Mouse (Mus musculus) embryonic facial prominence, embryonic 11.5 days (tissue): ENCODE measurements at regions not wholly inside any gene's neighbourhood (a gene's known extent, or its start where the extent isn't known, plus 50 kb on each side); places are given as distances from the start of the nearest gene placed in this dataset.
"Not testable (repeated sequence)": the region's sequence is repeated elsewhere in the genome, so short reads cannot be mapped to it uniquely, and the experiment has no call there.

Experiments used
- ATAC-seq: fragments of 200-750 bp; cut with Nextera tagmentation; replicated peaks from 2 replicates; pipeline ENCODE4 v1.8.0; 2017; ENCODE audit warnings: low read depth; ENCODE audit not compliant: insufficient number of reproducible peaks, low FRiP score, low TSS enrichment
- DNase-seq: peaks from one replicate; pipeline ENCODE4 v3.0.0-alpha.2; 2015; ENCODE audit warnings: low spot score
- H3K27ac ChIP-seq: fragments of 300-500 bp; sonication (generic); replicated peaks from 2 replicates; pipeline ENCODE4 v1.5.1; 2014; ENCODE audit warnings: mild to moderate bottlenecking, low read depth, low read length, control low read depth
- H3K27me3 ChIP-seq: fragments of 300-500 bp; sonication (generic); 2 replicates; pipeline ENCODE4 v1.6.1; 2014; ENCODE audit warnings: mild to moderate bottlenecking, low read length, moderate library complexity, mixed read lengths; ENCODE audit not compliant: control insufficient read depth, insufficient read depth
- H3K36me3 ChIP-seq: fragments of 300-500 bp; sonication (generic); replicated peaks from 2 replicates; pipeline ENCODE4 v1.6.1; 2014; ENCODE audit warnings: low read depth, mild to moderate bottlenecking, low read length, moderate library complexity, mixed read lengths; ENCODE audit not compliant: control insufficient read depth, insufficient read depth
- H3K4me1 ChIP-seq: fragments of 300-500 bp; sonication (generic); 2 replicates; pipeline ENCODE4 v1.6.1; 2014; ENCODE audit warnings: low read length, mixed read lengths; ENCODE audit not compliant: control insufficient read depth, insufficient read depth
- H3K4me2 ChIP-seq: fragments of 300-500 bp; sonication (generic); 2 replicates; pipeline ENCODE4 v1.6.1; 2014; ENCODE audit warnings: low read depth, mild to moderate bottlenecking, control low read depth, low read length, moderate library complexity
- H3K4me3 ChIP-seq: fragments of 300-500 bp; sonication (generic); 2 replicates; pipeline ENCODE4 v1.5.1; 2014; ENCODE audit warnings: low read depth, low read length, control low read depth
- H3K9ac ChIP-seq: fragments of 300-500 bp; sonication (generic); replicated peaks from 2 replicates; pipeline ENCODE4 v1.6.1; 2014; ENCODE audit warnings: mild to moderate bottlenecking, control low read depth, low read length
- H3K9me3 ChIP-seq: fragments of 300-500 bp; sonication (generic); replicated peaks from 2 replicates; pipeline ENCODE4 v1.6.1; 2016; ENCODE audit warnings: mild to moderate bottlenecking, low read length, inconsistent platforms, mixed read lengths; ENCODE audit not compliant: control insufficient read depth
- WGBS: fragments of 180-500 bp; shearing (Covaris S2); extraction: QIAGEN DNeasy Blood & Tissue Kit; methylation state at CpG from one replicate; pipeline ENCODE4 v1.1.7; 2014; 5-methylcytosine and 5-hydroxymethylcytosine counted together

GRCm38 (mm10) chr17:41264512-41265222 lies 329.8 kb upstream of the Cenpq start:
- Histone ChIP-seq H3K27me3 (no peaks in the 10 kb centered on the region), H3K4me1 (no peaks in the 10 kb centered on the region), H3K36me3 (no peaks in the 10 kb centered on the region), H3K4me3 (no peak overlapping the region), H3K4me2 (no peak overlapping the region), H3K9me3 (no peaks in the 10 kb centered on the region), H3K27ac (no peak overlapping the region), H3K9ac (no peak overlapping the region)
- ATAC-seq (no peak), DNase-seq (no peak)
- 60% methylated on average over 4 of the region's 4 CpGs for WGBS

GRCm38 (mm10) chr17:41261495-41261894 lies 326.6 kb upstream of the Cenpq start:
- H3K4me2 ChIP-seq: no peak overlapping the region
- no peak for ATAC-seq
- 77% methylated on average over 1 of the region's 1 CpGs for WGBS

GRCm38 (mm10) chr17:41248406-41248805 lies 313.6 kb upstream of the Cenpq start:
- ATAC-seq: no peak
- H3K27ac ChIP-seq: no peak overlapping the region
- 69% methylated on average over 2 of the region's 2 CpGs for WGBS
- no peaks in the 10 kb centered on the region for H3K36me3 ChIP-seq
- H3K9me3 ChIP-seq: no peaks in the 10 kb centered on the region
- H3K9ac ChIP-seq: no peak overlapping the region
- H3K27me3 ChIP-seq: no peaks in the 10 kb centered on the region
- no peak overlapping the region for H3K4me2 ChIP-seq
- H3K4me3 ChIP-seq: no peak overlapping the region
- no peak for DNase-seq
- H3K4me1 ChIP-seq: no peaks in the 10 kb centered on the region

More at GRCm38 (mm10) chr17:41261495-41261894, 326.6 kb upstream of the Cenpq start:
- DNase-seq: no peak
- Histone ChIP-seq H3K9me3 (no peaks in the 10 kb centered on the region), H3K9ac (no peak overlapping the region), H3K4me1 (no peaks in the 10 kb centered on the region), H3K4me3 (no peak overlapping the region), H3K27ac (no peak overlapping the region), H3K36me3 (no peaks in the 10 kb centered on the region), H3K27me3 (no peaks in the 10 kb centered on the region)

- no peaks in the 10 kb centered on the region for H3K27me3 ChIP-seq
- WGBS: 58% methylated on average over 3 of the region's 3 CpGs
- ATAC-seq (no peak), DNase-seq (no peak)
- no peaks in the 10 kb centered on the region for H3K9me3 ChIP-seq
- no peak overlapping the region for H3K27ac ChIP-seq
- no peak overlapping the region for H3K4me3 ChIP-seq
- H3K4me1 ChIP-seq: no peaks in the 10 kb centered on the region
- no peak overlapping the region for H3K4me2 ChIP-seq
- H3K9ac ChIP-seq: no peak overlapping the region
- no peaks in the 10 kb centered on the region for H3K36me3 ChIP-seq
These were observed 292.5 kb upstream of the Cenpq start for GRCm38 (mm10) chr17:41227128-41228014.

- WGBS: 81% methylated on average over 1 of the region's 1 CpGs
- no peaks in the 10 kb centered on the region for H3K36me3 ChIP-seq
- ATAC-seq (no peak), DNase-seq (no peak)
- H3K4me3 ChIP-seq: no peak overlapping the region
- no peaks in the 10 kb centered on the region for H3K9me3 ChIP-seq
- no peak overlapping the region for H3K27ac ChIP-seq
- H3K9ac ChIP-seq: no peak overlapping the region
- no peaks in the 10 kb centered on the region for H3K27me3 ChIP-seq
- H3K4me1 ChIP-seq: no peaks in the 10 kb centered on the region
- no peak overlapping the region for H3K4me2 ChIP-seq
These were observed 282.0 kb upstream of the Cenpq start for GRCm38 (mm10) chr17:41216816-41217215.

- not testable (repeated sequence) for H3K27ac ChIP-seq, ATAC-seq
These were observed 264.6 kb upstream of the Cenpq start for GRCm38 (mm10) chr17:41199417-41199816.

GRCm38 (mm10) chr17:41190371-41190770 lies 255.5 kb upstream of the Cenpq start:
- not testable (repeated sequence) for H3K9ac ChIP-seq, H3K4me2 ChIP-seq, H3K4me3 ChIP-seq, DNase-seq, H3K27ac ChIP-seq, H3K4me1 ChIP-seq, H3K27me3 ChIP-seq, H3K36me3 ChIP-seq, H3K9me3 ChIP-seq, ATAC-seq
- 81% methylated on average over 3 of the region's 3 CpGs for WGBS

More at GRCm38 (mm10) chr17:41199417-41199816, 264.6 kb upstream of the Cenpq start:
- H3K9ac ChIP-seq, H3K4me2 ChIP-seq, H3K36me3 ChIP-seq, DNase-seq, H3K27me3 ChIP-seq, H3K4me3 ChIP-seq, H3K9me3 ChIP-seq, H3K4me1 ChIP-seq: not testable (repeated sequence)
- WGBS: 47% methylated on average over 4 of the region's 4 CpGs

GRCm38 (mm10) chr17:41186691-41187090 lies 251.8 kb upstream of the Cenpq start:
- H3K27me3 ChIP-seq, H3K4me1 ChIP-seq, H3K9me3 ChIP-seq, H3K9ac ChIP-seq, H3K4me2 ChIP-seq, ATAC-seq, H3K4me3 ChIP-seq, DNase-seq, H3K36me3 ChIP-seq, H3K27ac ChIP-seq: not testable (repeated sequence)
- whole genome bisulfite sequencing: 90% methylated on average over 7 of the region's 7 CpGs
